Mouse (Mus musculus): ENCODE results near the gene Cp. TPM values are rescaled to one million over a fixed set of nuclear protein-coding genes. Genes with fewer than 3 reads are reported as not detected.
"Not testable (repeated sequence)": the region's sequence is repeated elsewhere in the genome, so short reads cannot be mapped to it uniquely, and the experiment has no call there.

The Cp gene
- total RNA-seq, 2 experiments from 2014 or later = 7.3 to 9.6 TPM

GRCm38 (mm10) chr3:20005611-20006010 is 48.8 kb downstream of the Cp start:
- no peak for DNase-seq (ENCODE audit: low spot score in 2 of 2)

- DNase-seq (ENCODE audit: low spot score in 2 of 2) = no peak
Measured at GRCm38 (mm10) chr3:20007275-20007674, 50.4 kb downstream of the Cp start.

- no peak for DNase-seq (ENCODE audit: low spot score in 2 of 2)
Measured at GRCm38 (mm10) chr3:20007759-20008158, 50.9 kb downstream of the Cp start.

GRCm38 (mm10) chr3:20010464-20010863 is 53.6 kb downstream of the Cp start:
- no peak for DNase-seq (ENCODE audit: low spot score in 2 of 2)

- not testable (repeated sequence) for DNase-seq (ENCODE audit: low spot score in 2 of 2)
Measured at GRCm38 (mm10) chr3:20010905-20011304, 54.1 kb downstream of the Cp start.

- no peak for DNase-seq (ENCODE audit: low spot score in 2 of 2)
Measured at GRCm38 (mm10) chr3:20014454-20014853, 57.6 kb downstream of the Cp start.

- DNase-seq (ENCODE audit: low spot score in 2 of 2) = no peak
Measured at GRCm38 (mm10) chr3:20018076-20018475, 61.2 kb downstream of the Cp start.

- DNase-seq (ENCODE audit: low spot score in 2 of 2) = no peak
Measured at GRCm38 (mm10) chr3:20023832-20024231, 67.0 kb downstream of the Cp start.

- no peak for DNase-seq (ENCODE audit: low spot score in 2 of 2)
Measured at GRCm38 (mm10) chr3:20026481-20026880, 69.6 kb downstream of the Cp start.

GRCm38 (mm10) chr3:20026996-20027689 is 70.3 kb downstream of the Cp start:
- DNase-seq (ENCODE audit: low spot score in 2 of 2) = no peak

GRCm38 (mm10) chr3:20027788-20028187 is 70.9 kb downstream of the Cp start:
- DNase-seq (ENCODE audit: low spot score in 2 of 2) = no peak

GRCm38 (mm10) chr3:20028640-20029039 is 71.8 kb downstream of the Cp start:
- no peak for DNase-seq (ENCODE audit: low spot score in 2 of 2)

GRCm38 (mm10) chr3:20030807-20031206 is 74.0 kb downstream of the Cp start:
- DNase-seq (ENCODE audit: low spot score in 2 of 2) = no peak

GRCm38 (mm10) chr3:20033761-20034718 is 77.2 kb downstream of the Cp start:
- no peak for DNase-seq (ENCODE audit: low spot score in 2 of 2)

- DNase-seq (ENCODE audit: low spot score in 2 of 2) = peak; percentile 85 to 93
Measured at GRCm38 (mm10) chr3:20034719-20035404, 78.0 kb downstream of the Cp start, which contains the start of gene Hps3. Gene Hps3, minus strand, starts transcription at chr3:20035315.

- no peak for DNase-seq (ENCODE audit: low spot score in 2 of 2)
Measured at GRCm38 (mm10) chr3:20036069-20036468, 79.2 kb downstream of the Cp start.

- DNase-seq (ENCODE audit: low spot score in 2 of 2) = not testable (repeated sequence)
Measured at GRCm38 (mm10) chr3:20041461-20041860, 84.6 kb downstream of the Cp start.

GRCm38 (mm10) chr3:20044736-20045135 is 87.9 kb downstream of the Cp start:
- not testable (repeated sequence) for DNase-seq (ENCODE audit: low spot score in 2 of 2)

GRCm38 (mm10) chr3:20057306-20058196 is 100.7 kb downstream of the Cp start, which contains the start of gene Hltf:
Gene Hltf, plus strand, starts transcription at chr3:20057811.
- peak; percentile 92 to 98 for DNase-seq (ENCODE audit: low spot score in 2 of 2)

- no peak for DNase-seq (ENCODE audit: low spot score in 2 of 2)
Measured at GRCm38 (mm10) chr3:20058197-20058541, 101.3 kb downstream of the Cp start.
